Mouse (Mus musculus): Measurements from ENCODE around the gene Cisd3.

GRCm38 (mm10) chr11:97669829-97670228 lies 15.8 kb upstream of the Cisd3 start:
- TF ChIP-seq POLR2A (IDR thresholded peaks at IDR 0.05; ENCODE audit: low read depth, low read length) (no peak), CTCF (IDR thresholded peaks at IDR 0.05; ENCODE audit: borderline replicate concordance, insufficient read depth, low read length) (no peak)
